Mouse (Mus musculus) E14TG2a.4 (cell line): Measurements from ENCODE around the gene Otud7a.

ENCODE experiments used
- H3K27me3 ChIP-seq: 2 replicates; pipeline ENCODE4 v1.6.1; 2014; ENCODE audit warnings: low read length, control low read depth; ENCODE audit not compliant: insufficient read depth
- H3K36me3 ChIP-seq: 2 replicates; pipeline ENCODE4 v1.6.1; 2014; ENCODE audit warnings: low read length, control low read depth; ENCODE audit not compliant: insufficient read depth
- H3K4me1 ChIP-seq: replicated peaks from 2 replicates; pipeline ENCODE4 v1.6.1; 2014; ENCODE audit warnings: low read depth, low read length, control low read depth
- H3K4me3 ChIP-seq: replicated peaks from 2 replicates; pipeline ENCODE4 v1.5.1; 2014; ENCODE audit warnings: mild to moderate bottlenecking, low read length
- H3K9me3 ChIP-seq: 2 replicates; pipeline ENCODE4 v1.6.1; 2014; ENCODE audit warnings: low read length, control low read depth
- CTCF ChIP-seq: conservative IDR thresholded peaks from 2 replicates; pipeline ENCODE4 v1.5.1; 2014; ENCODE audit warnings: low read length
- NANOG ChIP-seq: IDR thresholded peaks from 2 replicates; pipeline ENCODE4 v1.6.1; 2014; ENCODE audit warnings: borderline replicate concordance, low read length, mixed read lengths
- POU5F1 ChIP-seq: IDR thresholded peaks from 2 replicates; pipeline ENCODE4 v1.6.1; 2014; ENCODE audit warnings: low read length, borderline replicate concordance

Gene Otud7a

DNA sequence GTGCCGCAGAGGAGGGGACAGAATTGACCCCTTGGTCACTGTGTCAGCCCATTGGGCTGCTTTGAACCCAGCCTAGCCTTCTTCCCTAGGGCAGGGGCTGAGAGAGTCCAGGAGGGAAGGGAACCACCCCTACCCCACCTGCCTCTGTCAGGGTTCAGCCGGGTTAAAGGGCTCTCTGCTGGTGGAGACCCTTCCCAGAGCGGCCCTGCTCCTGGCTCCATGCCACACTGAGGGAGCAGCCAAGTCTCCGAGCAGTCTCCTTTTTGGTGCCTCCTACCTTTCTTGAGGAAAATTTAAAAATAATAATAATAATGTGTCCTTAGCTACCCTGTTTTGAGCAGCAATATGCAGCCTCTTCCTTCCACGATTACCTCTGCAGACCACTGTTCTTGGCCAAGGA is 315.1 kb downstream of the Otud7a start:
- Histone ChIP-seq H3K4me3 (no peak overlapping the region), H3K27me3 (peaks cover 67% of the 10 kb centered on the region), H3K36me3 (no peaks in the 10 kb centered on the region), H3K4me1 (peaks cover 36% of the 10 kb centered on the region), H3K9me3 (peaks cover 3% of the 10 kb centered on the region)
- TF ChIP-seq NANOG (no peak), POU5F1 (no peak)

GRCm38 (mm10) chr7:63762529-63762928 is 318.0 kb downstream of the Otud7a start:
- TF ChIP-seq NANOG, result no peak
- H3K27me3 ChIP-seq, result peaks cover 39% of the 10 kb centered on the region
- peaks cover 21% of the 10 kb centered on the region for H3K4me1 ChIP-seq
- H3K36me3 ChIP-seq, result no peaks in the 10 kb centered on the region
- H3K9me3 ChIP-seq, result no peaks in the 10 kb centered on the region
- H3K4me3 ChIP-seq, result no peak overlapping the region

GRCm38 (mm10) chr7:63768398-63769029 is 324.0 kb downstream of the Otud7a start:
- H3K27me3 ChIP-seq, result no peaks in the 10 kb centered on the region
- no peak for TF ChIP-seq POU5F1
- no peak for TF ChIP-seq CTCF
- no peak for TF ChIP-seq NANOG
- H3K4me1 ChIP-seq, result peaks cover 9% of the 10 kb centered on the region
- H3K9me3 ChIP-seq, result peaks cover 3% of the 10 kb centered on the region; the same call in 1 of the 2 replicates
- no peak overlapping the region for H3K4me3 ChIP-seq
- no peaks in the 10 kb centered on the region for H3K36me3 ChIP-seq

DNA sequence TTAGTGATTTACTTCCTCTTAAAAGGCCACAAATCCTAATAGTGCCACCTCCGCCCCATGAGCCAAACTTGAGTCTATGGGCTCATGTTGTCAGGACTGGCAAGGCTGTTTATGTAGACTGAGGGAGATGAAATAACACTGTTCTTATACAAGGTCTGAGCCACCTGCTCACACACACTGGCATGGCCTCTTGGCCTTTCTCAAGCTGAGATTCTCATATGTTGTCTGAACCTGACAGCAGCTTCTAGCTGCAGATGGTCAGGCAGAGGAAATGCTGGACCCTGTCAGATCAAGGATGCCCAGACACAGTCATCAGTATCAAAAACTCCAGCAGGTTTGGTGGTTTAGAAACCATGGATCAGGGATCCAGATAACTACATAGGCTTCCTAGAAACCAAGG is 328.7 kb downstream of the Otud7a start:
- no peaks in the 10 kb centered on the region for H3K4me1 ChIP-seq
- TF ChIP-seq NANOG (no peak), CTCF (no peak), POU5F1 (no peak)
- H3K9me3 ChIP-seq, result peaks cover 5% of the 10 kb centered on the region; the same call in 1 of the 2 replicates
- no peak overlapping the region for H3K4me3 ChIP-seq
- H3K36me3 ChIP-seq, result no peaks in the 10 kb centered on the region
- peaks cover 6% of the 10 kb centered on the region; the same call in 1 of the 2 replicates for H3K27me3 ChIP-seq

- TF ChIP-seq NANOG (no peak), CTCF (no peak), POU5F1 (no peak)
- Histone ChIP-seq H3K9me3 (peaks cover 5% of the 10 kb centered on the region; the same call in 1 of the 2 replicates), H3K4me1 (no peaks in the 10 kb centered on the region), H3K27me3 (peaks cover 6% of the 10 kb centered on the region; the same call in 1 of the 2 replicates), H3K36me3 (no peaks in the 10 kb centered on the region), H3K4me3 (no peak overlapping the region)
Observed at GRCm38 (mm10) chr7:63774291-63774690, 329.7 kb downstream of the Otud7a start.

- no peaks in the 10 kb centered on the region for H3K4me1 ChIP-seq
- H3K9me3 ChIP-seq, result peaks cover 19% of the 10 kb centered on the region
- TF ChIP-seq POU5F1 (no peak), CTCF (no peak), NANOG (no peak)
- H3K27me3 ChIP-seq, result peaks cover 9% of the 10 kb centered on the region; the same call in 1 of the 2 replicates
- H3K4me3 ChIP-seq, result no peak overlapping the region
- H3K36me3 ChIP-seq, result no peaks in the 10 kb centered on the region
Observed at GRCm38 (mm10) chr7:63777328-63777727, 332.8 kb downstream of the Otud7a start.

DNA sequence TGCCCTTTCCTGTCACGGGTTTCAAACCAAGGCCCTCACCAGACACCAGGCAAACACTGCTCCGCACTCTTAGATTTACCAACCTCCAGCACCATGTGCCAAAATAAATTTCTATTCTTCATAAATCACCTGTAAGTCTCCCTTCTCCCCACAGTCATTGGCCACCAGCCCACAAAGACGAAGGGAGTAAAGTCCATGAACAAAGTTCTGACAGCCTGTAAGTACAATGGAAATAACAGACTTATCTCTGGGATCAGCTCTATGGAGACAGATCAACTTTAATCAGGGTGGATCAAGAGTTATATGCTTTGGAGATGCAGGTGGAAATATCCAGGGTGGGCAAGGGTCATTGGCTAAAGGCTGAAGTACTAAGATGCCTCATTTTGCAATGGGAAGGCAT is 336.3 kb downstream of the Otud7a start:
- Histone ChIP-seq H3K4me3 (no peak overlapping the region), H3K27me3 (peaks cover 5% of the 10 kb centered on the region; the same call in 1 of the 2 replicates), H3K36me3 (no peaks in the 10 kb centered on the region), H3K9me3 (peaks cover 14% of the 10 kb centered on the region), H3K4me1 (no peaks in the 10 kb centered on the region)
- TF ChIP-seq NANOG (no peak), CTCF (no peak), POU5F1 (no peak)

GRCm38 (mm10) chr7:63789743-63790142 is 345.2 kb downstream of the Otud7a start:
- Histone ChIP-seq H3K4me3 (no peak overlapping the region), H3K9me3 (no peaks in the 10 kb centered on the region), H3K4me1 (no peaks in the 10 kb centered on the region), H3K27me3 (no peaks in the 10 kb centered on the region), H3K36me3 (no peaks in the 10 kb centered on the region)
- TF ChIP-seq CTCF (no peak), POU5F1 (no peak), NANOG (no peak)
